Mouse (Mus musculus) embryonic fibroblast, embryonic 13.5 days (primary cell): ENCODE measurements at regions not wholly inside any gene's neighbourhood (a gene's known extent, or its start where the extent isn't known, plus 50 kb on each side); places are given as distances from the start of the nearest gene placed in this dataset.

Experiments used
- CTCF ChIP-seq: IDR thresholded peaks from 2 replicates; pipeline ENCODE4 v1.5.1; 2011; ENCODE audit warnings: mild to moderate bottlenecking, control low read depth, low read length, moderate library complexity, borderline replicate concordance; ENCODE audit not compliant: insufficient read depth
- POLR2A ChIP-seq: IDR thresholded peaks from 2 replicates; pipeline ENCODE4 v1.6.1; 2011; ENCODE audit warnings: low read depth, mild to moderate bottlenecking, control low read depth, low read length, moderate library complexity

DNA sequence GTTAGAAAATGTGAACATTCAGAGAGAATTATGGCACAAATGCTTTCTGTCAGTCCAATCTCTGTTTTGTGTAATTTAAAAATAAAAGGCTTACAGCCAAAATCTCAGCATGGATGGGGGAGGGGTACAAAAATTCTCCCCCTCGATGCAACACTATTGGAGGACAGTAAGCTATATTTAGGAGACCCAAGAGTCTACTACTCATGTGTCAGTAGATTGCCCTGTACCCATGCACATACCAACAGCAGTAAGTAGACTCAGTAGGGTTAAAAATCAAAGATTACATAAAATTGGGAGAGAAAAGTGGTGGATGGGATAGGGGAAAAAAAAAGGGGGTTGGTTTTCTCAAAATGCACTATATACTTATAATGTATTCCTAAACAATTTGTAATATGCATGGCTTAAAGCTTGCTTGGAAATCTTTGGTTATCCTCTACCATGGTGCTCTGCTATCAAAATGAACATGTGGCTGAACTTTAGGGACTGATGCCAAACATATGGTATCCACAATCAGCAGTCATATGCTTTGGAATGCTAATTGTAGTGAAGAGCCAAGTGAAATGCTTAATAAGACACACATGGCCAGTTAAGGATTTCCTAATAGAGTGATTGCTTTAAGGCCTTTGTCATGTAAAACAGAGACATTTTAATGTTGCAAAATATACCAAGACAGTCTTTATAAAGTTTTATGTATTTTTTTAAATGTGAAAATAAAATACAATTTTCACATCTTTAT lies 194.8 kb upstream of the Col3a1 start:
- TF ChIP-seq CTCF (no peak), POLR2A (no peak)
